Mouse (Mus musculus) left cerebral cortex, adult 9 months (tissue): ENCODE measurements at regions not wholly inside any gene's neighbourhood (a gene's known extent, or its start where the extent isn't known, plus 50 kb on each side); places are given as distances from the start of the nearest gene placed in this dataset.
"Not testable (repeated sequence)": the region's sequence is repeated elsewhere in the genome, so short reads cannot be mapped to it uniquely, and the experiment has no call there.

ENCODE experiments used
- DNase-seq, 2 experiments: peaks; one replicate each; pipeline ENCODE4 v3.0.0; 2022; ENCODE audit warnings: low spot score in 2 of 2

DNA sequence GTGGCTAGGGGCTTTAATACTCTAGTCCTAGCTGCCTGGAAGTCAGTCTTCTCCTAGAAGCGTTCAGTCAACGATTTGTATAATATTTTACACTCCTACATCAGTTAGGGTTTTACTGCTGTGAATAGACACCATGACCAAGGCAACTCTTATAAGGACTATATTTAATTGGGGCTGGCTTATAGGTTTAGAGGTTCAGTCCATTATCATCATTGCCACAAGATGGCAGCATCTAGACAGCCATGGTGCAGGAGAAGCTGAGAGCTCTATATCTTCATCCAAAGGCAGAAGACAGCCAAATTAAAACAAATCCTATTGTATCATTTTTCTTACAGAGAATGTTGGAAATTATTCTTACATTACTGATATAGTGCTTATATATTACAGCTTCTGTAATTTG, 167.0 kb upstream of the Ndn start:
- DNase-seq, result peak in 1 of 2 experiments; percentile 9

DNA sequence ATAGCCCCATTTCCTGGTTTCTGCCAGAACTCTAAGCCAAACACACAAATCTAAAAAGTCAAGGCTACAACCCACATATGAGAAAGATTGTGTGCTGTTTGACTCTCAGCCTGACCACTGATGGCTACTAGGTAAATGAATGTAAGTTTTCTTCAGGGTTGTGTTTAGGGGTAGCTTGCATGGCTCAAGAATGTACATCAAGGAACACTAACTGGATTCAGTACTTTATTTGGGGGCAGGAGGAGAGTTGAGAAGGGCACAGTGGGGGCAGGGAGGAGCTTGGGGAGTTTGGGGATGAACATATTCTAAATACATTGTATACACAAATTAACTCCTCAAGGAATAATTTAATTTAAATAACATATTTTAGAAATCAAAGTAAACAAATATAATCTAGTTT, 137.8 kb upstream of the Ndn start:
- no peak for DNase-seq

DNA sequence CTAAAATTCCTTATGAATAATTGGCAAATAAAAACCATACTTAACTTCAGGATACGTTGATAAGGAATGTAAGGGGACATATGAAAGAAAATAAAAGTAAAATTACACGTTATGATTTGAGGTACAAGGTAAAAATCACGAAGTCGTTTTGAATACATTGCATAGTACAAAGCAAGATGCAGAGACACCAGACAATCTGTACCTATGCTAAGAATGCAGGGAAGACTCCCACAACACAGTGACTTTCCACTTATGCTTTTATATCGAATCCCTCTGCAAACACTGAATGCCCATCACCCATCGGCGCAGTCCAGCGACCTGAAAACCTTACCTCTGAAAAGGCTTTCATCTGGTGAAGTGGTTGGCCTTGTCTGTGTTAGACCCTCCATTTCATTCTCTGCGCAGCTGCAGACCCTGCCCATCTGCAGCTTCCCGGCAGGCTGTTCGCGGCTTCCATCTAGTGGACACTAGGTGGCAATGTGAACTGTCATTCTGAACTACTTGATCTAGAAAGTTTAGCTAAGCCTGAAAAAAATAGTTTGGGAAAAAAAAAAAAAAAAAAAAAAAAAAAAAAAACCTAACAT, 137.2 kb upstream of the Ndn start:
- DNase-seq, result peak in 1 of 2 experiments; percentile 34

DNA sequence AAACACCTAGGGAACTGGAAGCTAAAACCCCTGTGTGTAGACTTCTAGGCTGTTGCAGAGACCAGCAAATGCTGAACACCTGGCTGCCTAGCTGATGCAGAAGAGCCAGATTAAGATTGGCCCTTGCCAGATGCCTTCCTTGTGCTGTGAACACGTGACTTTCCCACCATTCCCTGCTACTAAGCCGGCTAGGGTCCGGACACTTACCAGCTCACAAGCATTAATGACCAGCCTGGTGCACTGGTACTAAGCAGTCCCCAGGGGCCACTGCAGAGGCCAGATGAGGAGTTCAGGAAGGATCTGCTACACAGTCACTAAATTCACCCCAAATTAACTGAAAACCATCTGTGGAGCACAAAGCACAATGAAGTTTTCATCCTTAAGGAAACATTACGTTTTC, 121.2 kb upstream of the Ndn start:
- no peak for DNase-seq

DNA sequence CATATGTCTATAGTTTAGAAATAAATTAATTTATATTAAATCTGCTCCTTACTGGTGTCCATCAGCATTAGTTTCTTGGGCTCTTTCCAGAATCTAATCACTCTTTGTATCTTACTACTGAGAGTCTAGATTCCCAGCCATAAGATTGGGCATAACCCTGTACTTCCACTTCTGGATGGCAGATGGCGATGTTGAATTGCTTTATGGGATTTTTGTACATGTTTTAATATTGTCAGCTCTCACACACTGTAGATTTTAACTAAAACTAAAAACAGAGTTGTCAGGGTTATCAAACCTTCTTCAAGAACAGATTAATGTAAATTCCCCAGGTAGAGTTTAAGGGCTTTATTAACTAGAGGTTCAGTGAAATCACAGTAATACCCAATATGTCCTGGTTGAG, 118.6 kb upstream of the Ndn start:
- peak in 1 of 2 experiments; percentile 22 for DNase-seq

DNA sequence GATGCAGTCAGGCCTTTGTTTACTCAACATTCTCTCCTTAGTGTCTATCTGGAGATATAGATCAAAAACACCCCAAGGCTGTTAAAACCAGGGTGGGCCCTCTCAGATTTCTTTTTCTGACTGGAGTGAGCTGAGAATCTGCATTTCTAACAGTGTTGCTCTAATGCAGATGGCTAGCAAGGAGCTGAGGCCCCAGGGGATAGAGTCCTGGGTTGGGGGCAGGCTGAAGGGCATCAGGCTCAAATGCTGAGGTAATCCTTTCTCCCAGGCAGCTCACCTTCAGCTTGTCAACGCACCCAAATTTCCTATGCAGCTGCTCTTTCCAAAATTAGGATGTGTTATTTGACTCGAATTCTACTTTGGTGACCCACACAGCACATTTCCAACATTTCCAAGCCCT, 115.7 kb upstream of the Ndn start:
- DNase-seq, result no peak

DNA sequence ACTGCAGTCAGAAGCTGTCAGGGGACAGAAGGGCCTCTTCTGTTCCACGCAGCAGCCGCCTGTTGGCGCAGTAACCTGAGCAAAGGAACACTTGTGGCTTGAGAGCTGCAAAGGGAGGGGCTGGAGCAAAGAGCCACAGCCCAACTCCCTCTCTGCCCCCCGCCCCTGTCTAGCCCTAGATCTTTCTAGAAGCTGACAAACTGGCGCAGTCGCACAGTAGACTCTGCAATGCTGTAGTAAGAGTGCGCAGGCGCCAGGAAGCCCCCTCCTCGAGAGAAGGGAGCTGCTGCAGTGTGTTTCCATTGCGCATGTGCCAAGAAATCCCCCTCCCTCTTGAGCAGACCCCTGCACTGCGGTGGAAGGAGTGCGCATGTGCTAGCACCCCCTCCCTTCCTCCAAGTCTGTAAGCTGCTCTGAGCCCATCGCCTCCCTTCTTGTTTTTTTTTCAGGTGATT, 115.2 kb upstream of the Ndn start:
- DNase-seq, result no peak

DNA sequence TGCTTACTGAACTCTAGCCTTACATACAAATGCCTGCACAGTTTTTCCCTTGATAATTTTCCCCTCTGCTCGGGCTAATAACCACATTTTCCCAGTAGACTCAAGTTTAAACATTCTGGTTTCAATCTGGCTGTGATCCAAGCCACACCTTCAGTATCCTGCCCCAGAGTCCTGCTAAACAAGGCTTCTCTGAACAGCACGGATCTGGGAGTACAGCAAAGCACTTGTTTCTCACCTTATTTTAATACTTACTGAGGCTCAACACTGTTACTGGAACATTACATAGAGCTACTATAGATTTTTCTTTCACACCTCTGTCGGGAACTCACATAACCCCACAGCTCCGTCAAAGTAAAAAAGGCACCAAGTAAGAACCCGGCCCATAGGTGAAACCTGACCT, 114.3 kb upstream of the Ndn start:
- no peak for DNase-seq

DNA sequence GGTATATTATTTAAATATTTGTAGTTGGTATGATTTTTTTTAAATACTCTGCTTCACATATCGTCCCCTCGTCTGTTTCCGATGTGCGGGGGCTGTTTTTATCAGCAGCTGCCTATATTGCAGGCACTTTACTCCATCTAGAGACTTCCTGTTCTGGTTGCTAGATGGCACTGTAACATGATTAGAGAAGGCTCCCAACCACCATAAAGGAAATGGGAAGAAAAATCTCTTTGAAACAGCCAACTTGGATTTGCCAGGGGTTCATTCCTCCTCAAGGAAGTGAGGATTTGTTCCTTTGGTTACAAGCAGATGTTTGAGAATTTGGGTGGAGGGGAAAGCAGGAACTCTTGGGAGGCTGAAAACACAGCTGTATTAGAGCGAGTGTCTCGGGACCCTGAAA, 112.3 kb upstream of the Ndn start:
- no peak for DNase-seq

DNA sequence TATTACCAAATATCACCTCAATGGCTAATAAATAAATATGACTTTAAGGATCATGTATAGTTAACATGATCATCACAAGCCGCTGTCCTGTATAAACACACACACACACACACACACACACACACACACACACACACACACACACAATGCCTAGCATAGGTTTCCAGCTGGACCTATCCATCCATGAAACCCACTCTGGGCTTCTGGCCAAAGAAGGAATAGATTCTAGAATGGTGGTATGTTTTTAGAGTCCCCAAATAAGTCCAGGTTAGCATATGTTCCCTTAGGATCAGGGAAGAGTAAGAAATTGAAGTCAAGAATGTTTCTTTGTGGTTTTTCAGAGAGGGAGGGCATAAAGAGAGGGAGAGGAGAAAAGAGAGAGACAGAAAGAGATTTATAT, 110.6 kb upstream of the Ndn start:
- no peak for DNase-seq

DNA sequence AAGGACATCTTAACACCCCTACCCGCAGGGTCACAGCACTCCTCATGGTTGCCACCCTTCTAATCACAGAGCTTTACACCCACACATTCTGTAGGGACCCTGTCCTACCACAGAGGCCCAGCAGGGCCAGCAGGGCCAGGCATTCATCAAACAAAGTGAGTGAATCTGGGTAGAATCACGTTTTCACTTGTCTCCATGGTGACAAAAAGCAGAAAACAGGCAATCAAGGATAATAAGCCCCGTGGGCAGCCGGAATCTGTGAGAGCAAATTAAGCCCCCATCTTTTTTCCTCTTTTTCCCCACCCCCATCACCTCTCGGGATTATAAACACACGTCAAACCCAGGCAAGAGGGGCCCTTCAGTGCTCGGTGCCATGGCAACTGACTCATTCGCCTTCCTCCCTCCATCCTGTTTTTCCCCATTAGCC, 84.7 kb upstream of the Ndn start:
- no peak for DNase-seq

DNA sequence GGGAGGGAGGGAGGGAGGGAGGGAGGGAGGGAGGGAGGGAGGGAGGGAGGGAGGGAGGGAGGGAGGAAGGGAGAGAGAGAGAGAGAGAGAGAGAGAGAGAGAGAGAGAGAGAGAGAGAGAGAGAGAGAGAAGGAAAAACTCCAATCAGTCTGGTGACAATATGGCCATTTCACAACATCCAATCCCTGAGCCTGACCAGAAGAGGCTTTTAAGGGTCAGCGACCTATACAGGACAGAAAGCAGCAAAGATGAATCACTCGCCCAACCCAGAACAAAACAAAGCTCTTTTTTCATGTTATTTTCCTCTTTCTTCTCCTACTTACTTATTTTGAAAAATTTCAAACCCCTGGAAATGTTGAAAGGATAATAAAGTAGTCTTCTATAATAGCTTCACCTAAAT, 84.2 kb upstream of the Ndn start:
- DNase-seq, result not testable (repeated sequence)

DNA sequence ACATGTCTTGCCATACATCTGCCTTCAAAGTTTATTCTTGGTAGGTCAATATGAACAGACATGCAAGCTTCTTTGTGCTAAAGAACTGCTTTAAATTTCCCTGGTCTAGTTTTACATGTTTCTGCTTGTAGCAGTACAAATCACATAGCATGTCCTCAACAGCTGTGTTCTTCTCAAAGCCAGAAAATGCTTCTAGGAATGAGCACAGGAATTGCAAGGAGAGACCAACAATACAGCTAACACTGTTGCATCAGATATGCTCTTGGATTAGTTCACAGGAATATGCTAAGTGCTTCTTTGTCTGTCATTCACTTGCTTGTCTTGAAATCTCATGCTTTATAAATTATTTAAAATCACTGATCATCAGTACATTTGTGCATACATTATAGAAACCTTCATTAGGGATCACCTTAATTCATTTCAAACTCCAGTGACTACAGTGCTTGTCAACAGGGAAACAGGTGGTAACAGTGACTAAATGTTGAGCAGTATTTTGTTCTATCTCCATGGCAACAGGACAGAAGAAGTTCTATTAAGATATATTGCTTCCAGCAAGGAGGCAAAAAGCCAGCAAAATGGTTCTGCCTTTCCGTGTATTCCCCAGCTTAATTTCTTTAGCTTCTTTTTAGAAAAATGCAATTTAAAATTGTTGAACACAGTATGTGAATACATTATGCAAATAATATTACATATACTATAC, 77.1 kb upstream of the Ndn start:
- no peak for DNase-seq

DNA sequence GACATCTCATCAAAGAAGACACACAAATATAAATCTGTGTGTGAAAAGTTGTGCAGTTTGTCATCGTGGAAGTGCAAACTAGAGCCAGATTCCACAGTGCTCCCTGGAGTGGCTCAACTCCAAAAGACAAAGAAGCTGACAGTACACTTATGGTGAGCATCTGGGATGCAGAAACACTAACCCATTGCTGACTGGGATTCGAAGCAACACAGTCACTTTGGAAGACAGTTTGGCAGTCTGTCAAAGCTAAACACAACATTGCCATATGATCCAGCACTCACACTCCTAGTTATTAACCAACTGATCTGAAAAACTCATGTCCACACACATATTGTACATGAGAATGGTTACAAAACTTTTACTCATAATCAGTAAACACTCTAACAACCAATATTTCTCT, 70.2 kb upstream of the Ndn start:
- no peak for DNase-seq

DNA sequence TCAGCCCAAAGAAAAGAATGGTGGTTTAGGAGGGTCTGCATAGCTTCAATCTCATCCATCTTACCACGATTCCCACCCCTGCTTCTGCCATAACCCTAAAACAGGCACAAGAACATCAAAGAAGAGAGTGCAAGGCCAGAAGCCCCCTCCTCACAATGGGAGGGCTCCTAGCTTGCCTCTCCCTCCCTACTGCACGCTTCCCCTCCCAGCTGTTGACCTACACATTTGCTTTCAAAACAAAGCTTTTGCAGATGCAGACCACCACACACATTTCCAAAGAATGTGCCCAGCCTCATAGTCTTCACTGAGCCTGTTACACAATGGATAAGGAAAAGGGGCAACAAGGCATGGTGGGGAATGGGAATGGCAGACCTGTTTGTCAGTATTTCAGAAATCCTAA, 67.9 kb upstream of the Ndn start:
- no peak for DNase-seq

DNA sequence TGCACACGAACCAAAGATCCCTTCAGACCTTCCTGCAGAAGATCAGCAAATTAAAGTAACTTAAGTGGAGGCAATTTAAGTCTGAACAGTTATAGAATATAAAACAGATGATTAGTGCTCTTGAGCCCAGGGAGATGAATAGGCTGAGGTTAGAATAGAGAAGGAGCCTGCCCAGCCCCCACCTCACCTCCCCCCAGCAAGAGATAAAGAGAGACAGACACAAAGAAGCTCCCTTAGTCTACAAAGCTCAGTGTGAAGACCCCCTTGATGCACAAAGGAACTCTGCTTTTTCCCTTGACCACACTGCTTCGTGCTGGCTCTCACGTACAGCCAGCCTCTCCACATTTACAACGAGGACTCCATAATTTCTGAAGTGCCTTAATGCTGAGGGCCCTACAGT, 67.3 kb upstream of the Ndn start:
- DNase-seq, result no peak
